Mouse (Mus musculus) neural tube, embryonic 14.5 days (tissue): ENCODE results near the gene Lrp2. TPM values are rescaled to one million over a fixed set of nuclear protein-coding genes. Genes with fewer than 3 reads are reported as not detected.

Experiments used
- ATAC-seq: fragments of 200-750 bp; cut with Nextera tagmentation; 2 replicates; pipeline ENCODE4 v1.8.0; 2017; ENCODE audit warnings: low read depth, mild to moderate bottlenecking, moderate TSS enrichment, moderate library complexity
- H3K27ac ChIP-seq: fragments of 300-500 bp; sonication (generic); 2 replicates; pipeline ENCODE4 v1.5.1; 2014; ENCODE audit warnings: low read depth, mild to moderate bottlenecking, control low read depth, low read length, moderate library complexity, mixed read lengths
- H3K27me3 ChIP-seq: fragments of 300-500 bp; sonication (generic); 2 replicates; pipeline ENCODE4 v1.6.1; 2014; ENCODE audit warnings: low read length; ENCODE audit not compliant: control insufficient read depth, insufficient read depth
- H3K36me3 ChIP-seq: fragments of 300-500 bp; sonication (generic); 2 replicates; pipeline ENCODE4 v1.6.1; 2014; ENCODE audit warnings: low read length, mixed read lengths; ENCODE audit not compliant: control insufficient read depth, insufficient read depth
- H3K4me1 ChIP-seq: fragments of 300-500 bp; sonication (generic); 2 replicates; pipeline ENCODE4 v1.6.1; 2014; ENCODE audit warnings: low read length; ENCODE audit not compliant: control insufficient read depth, insufficient read depth
- H3K4me2 ChIP-seq: fragments of 300-500 bp; sonication (generic); 2 replicates; pipeline ENCODE4 v1.6.1; 2014; ENCODE audit warnings: mild to moderate bottlenecking, low read depth, low read length, control low read depth
- H3K4me3 ChIP-seq: fragments of 300-500 bp; sonication (generic); 2 replicates; pipeline ENCODE4 v1.5.1; 2014; ENCODE audit warnings: low read depth, low read length, control low read depth, mixed read lengths
- H3K9ac ChIP-seq: fragments of 300-500 bp; sonication (generic); replicated peaks from 2 replicates; pipeline ENCODE4 v1.6.1; 2014; ENCODE audit warnings: low read depth, mild to moderate bottlenecking, control low read depth, low read length, mixed read lengths
- H3K9me3 ChIP-seq: fragments of 300-500 bp; sonication (generic); 2 replicates; pipeline ENCODE4 v1.6.1; 2016; ENCODE audit warnings: low read length; ENCODE audit not compliant: control insufficient read depth
- WGBS: fragments of 180-500 bp; shearing (Covaris S2); extraction: QIAGEN DNeasy Blood & Tissue Kit; methylation state at CpG from one replicate; pipeline ENCODE4 v1.1.7; 2014; 5-methylcytosine and 5-hydroxymethylcytosine counted together
- polyA plus RNA-seq: library from polyadenylated mRNA; unstranded; fragments of >200 nt; fragmentation: Nextera tagmentation; extraction: Ambion mirVana; gene quantifications from 2 replicates; pipeline ENCODE4 v1.2.1, GENCODE M21; 2014

Lrp2 gene
- polyA plus RNA-seq, 1 experiment from 2014 or later, result 1.8 TPM

- Histone ChIP-seq H3K4me2 (no peak overlapping the region), H3K9me3 (no peaks in the 10 kb centered on the region), H3K36me3 (no peaks in the 10 kb centered on the region), H3K27ac (no peak overlapping the region), H3K4me3 (no peak overlapping the region), H3K27me3 (no peaks in the 10 kb centered on the region), H3K4me1 (no peaks in the 10 kb centered on the region), H3K9ac (no peak overlapping the region)
- 91% methylated on average over 7 of the region's 7 CpGs for WGBS
- no peak for ATAC-seq
Measured at GRCm38 (mm10) chr2:69518307-69518706, 67.6 kb downstream of the Lrp2 start.

DNA sequence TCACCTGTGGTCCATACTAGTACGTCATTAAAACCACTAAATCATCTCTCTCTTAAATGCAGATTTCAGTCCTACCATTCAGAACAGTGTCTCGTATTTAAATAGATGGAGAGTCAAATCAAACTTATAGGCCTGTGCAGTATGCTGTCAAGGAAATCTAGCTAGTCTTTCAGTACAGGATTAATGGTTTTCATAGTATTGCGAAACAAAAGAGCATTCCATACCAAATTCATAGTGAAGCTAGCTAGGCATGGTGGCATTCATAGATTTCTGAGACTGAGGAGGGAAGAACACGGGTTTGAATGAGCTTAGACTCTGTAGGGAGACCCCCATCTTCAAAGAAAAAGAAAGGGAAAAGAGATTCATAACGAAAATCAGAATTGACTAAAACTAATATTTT, 74.1 kb downstream of the Lrp2 start:
- H3K9me3 ChIP-seq, result no peaks in the 10 kb centered on the region
- no peaks in the 10 kb centered on the region for H3K36me3 ChIP-seq
- no peak overlapping the region for H3K9ac ChIP-seq
- no peak for ATAC-seq
- H3K4me3 ChIP-seq, result no peak overlapping the region
- no peak overlapping the region for H3K4me2 ChIP-seq
- WGBS, result 92% methylated on average over 5 of the region's 5 CpGs
- no peak overlapping the region for H3K27ac ChIP-seq
- no peaks in the 10 kb centered on the region for H3K4me1 ChIP-seq
- H3K27me3 ChIP-seq, result no peaks in the 10 kb centered on the region

GRCm38 (mm10) chr2:69500357-69500756, 85.5 kb downstream of the Lrp2 start:
- Histone ChIP-seq H3K9ac (no peak overlapping the region), H3K36me3 (no peaks in the 10 kb centered on the region), H3K27ac (no peak overlapping the region), H3K4me3 (no peak overlapping the region), H3K4me1 (no peaks in the 10 kb centered on the region), H3K27me3 (no peaks in the 10 kb centered on the region), H3K4me2 (no peak overlapping the region), H3K9me3 (no peaks in the 10 kb centered on the region)
- 67% methylated on average over 9 of the region's 9 CpGs for WGBS
- ATAC-seq, result no peak

DNA sequence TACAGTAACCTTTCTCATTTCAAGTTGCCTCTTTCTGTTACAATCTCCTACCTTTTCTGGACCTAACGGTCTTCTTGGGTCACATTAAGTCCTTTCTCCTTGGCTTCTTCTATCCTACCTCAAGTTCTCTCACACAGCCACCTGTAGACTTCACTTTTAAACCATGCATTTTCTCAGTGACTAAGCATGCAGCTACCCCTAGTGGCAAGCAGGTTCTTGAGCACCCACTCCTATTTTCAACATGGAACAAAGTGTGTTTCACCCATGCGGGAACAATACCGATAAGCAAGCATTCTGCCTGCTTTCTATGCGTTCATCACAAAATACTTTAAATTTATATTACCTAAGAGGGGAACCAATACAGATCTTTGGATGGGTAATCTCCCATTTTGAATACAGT, 92.7 kb downstream of the Lrp2 start:
- Histone ChIP-seq H3K4me3 (no peak overlapping the region), H3K36me3 (no peaks in the 10 kb centered on the region), H3K4me1 (no peaks in the 10 kb centered on the region), H3K4me2 (no peak overlapping the region), H3K9ac (no peak overlapping the region), H3K27ac (no peak overlapping the region), H3K27me3 (no peaks in the 10 kb centered on the region), H3K9me3 (no peaks in the 10 kb centered on the region)
- 0 out of 2 replicates have a peak, but pooled peaks have one; percentile 41 for ATAC-seq
- 92% methylated on average over 4 of the region's 4 CpGs for WGBS

DNA sequence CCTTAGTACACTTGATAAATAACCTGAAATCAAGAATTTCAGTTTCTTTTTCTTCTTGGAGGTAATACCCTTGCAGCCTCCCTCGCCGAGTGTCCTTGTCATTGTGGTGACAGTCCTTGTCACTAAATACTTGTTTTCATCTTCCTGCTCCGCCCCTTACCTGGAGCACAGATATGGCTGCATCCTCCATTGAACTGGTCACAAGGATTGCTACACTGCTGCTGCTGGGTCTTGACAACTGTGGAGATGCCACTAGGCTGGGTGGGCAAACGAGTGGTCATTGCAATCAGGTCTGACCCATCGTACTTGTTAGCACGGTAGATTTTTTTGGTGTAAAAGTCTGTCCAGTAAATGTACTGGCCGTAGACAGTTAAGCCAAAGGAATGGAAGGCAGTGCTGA, 104.9 kb downstream of the Lrp2 start:
- H3K36me3 ChIP-seq, result no peaks in the 10 kb centered on the region
- no peak overlapping the region for H3K9ac ChIP-seq
- H3K4me3 ChIP-seq, result no peak overlapping the region
- 0 out of 2 replicates have a peak, but pooled peaks cover 2% of the 10 kb centered on the region for H3K4me1 ChIP-seq
- H3K4me2 ChIP-seq, result no peak overlapping the region
- H3K27ac ChIP-seq, result no peak overlapping the region
- H3K27me3 ChIP-seq, result no peaks in the 10 kb centered on the region
- no peaks in the 10 kb centered on the region for H3K9me3 ChIP-seq
- 95% methylated on average over 7 of the region's 7 CpGs for WGBS
- ATAC-seq, result no peak

DNA sequence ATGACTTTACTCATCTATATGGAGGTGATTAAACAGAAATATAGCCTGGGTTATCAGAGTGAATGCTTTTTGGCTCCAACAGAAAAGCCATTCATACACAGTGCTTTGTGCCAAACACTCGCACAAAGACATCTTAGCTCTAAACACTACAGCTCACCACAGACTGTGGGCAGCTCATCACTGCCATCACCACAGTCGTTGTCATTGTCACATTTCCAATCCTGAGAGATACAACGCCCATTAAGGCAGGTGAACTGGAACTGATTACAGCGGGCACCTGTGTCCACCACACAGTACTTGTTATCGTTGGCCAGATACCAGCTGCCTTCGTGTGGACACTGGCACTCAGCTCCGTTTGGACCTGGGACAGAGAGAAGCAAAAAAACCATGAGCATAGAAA, 106.0 kb downstream of the Lrp2 start:
- no peaks in the 10 kb centered on the region for H3K9me3 ChIP-seq
- H3K36me3 ChIP-seq, result no peaks in the 10 kb centered on the region
- H3K4me3 ChIP-seq, result no peak overlapping the region
- no peak overlapping the region for H3K9ac ChIP-seq
- no peaks in the 10 kb centered on the region for H3K27me3 ChIP-seq
- 73% methylated on average over 7 of the region's 7 CpGs for WGBS
- no peak overlapping the region for H3K27ac ChIP-seq
- H3K4me1 ChIP-seq, result 0 out of 2 replicates have a peak, but pooled peaks cover 2% of the 10 kb centered on the region
- peak; percentile 63; the same call in 1 of the 2 replicates for ATAC-seq
- H3K4me2 ChIP-seq, result no peak overlapping the region

DNA sequence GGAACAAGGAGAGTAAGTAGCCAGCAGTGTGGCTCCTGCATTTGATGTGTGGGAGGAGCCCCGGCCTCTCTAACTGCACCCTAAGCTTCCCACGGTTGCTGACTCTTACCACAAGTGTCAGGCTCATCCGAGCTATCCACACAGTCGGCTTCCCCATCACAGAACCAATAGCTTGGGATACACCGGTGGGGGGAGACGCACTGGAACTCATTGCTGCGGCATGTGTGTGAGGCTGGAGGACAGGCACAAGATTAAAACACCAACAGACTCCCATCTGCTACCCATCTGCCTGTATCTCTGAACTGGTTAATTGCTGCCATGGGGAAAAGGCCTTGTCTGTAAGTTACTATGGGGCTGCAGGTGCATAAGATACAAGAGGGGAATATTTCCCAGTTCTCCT, 109.0 kb downstream of the Lrp2 start:
- Histone ChIP-seq H3K9me3 (no peaks in the 10 kb centered on the region), H3K4me3 (no peak overlapping the region), H3K9ac (no peak overlapping the region), H3K4me2 (no peak overlapping the region), H3K4me1 (0 out of 2 replicates have a peak, but pooled peaks cover 2% of the 10 kb centered on the region), H3K27ac (no peak overlapping the region), H3K36me3 (no peaks in the 10 kb centered on the region), H3K27me3 (no peaks in the 10 kb centered on the region)
- 76% methylated on average over 7 of the region's 7 CpGs for WGBS
- no peak for ATAC-seq

GRCm38 (mm10) chr2:69475177-69475576, 110.7 kb downstream of the Lrp2 start:
- ATAC-seq, result no peak
- no peak overlapping the region for H3K9ac ChIP-seq
- H3K4me2 ChIP-seq, result no peak overlapping the region

GRCm38 (mm10) chr2:69471837-69472236, 114.0 kb downstream of the Lrp2 start:
- no peak overlapping the region for H3K4me3 ChIP-seq
- H3K4me2 ChIP-seq, result no peak overlapping the region
- no peaks in the 10 kb centered on the region for H3K9me3 ChIP-seq
- H3K27me3 ChIP-seq, result no peaks in the 10 kb centered on the region
- H3K27ac ChIP-seq, result no peak overlapping the region
- no peaks in the 10 kb centered on the region for H3K36me3 ChIP-seq
- no peaks in the 10 kb centered on the region for H3K4me1 ChIP-seq
- H3K9ac ChIP-seq, result no peak overlapping the region
- 97% methylated on average over 4 of the region's 4 CpGs for WGBS
- ATAC-seq, result no peak

More at GRCm38 (mm10) chr2:69475177-69475576, 110.7 kb downstream of the Lrp2 start:
- WGBS, result 89% methylated on average over 9 of the region's 9 CpGs
- Histone ChIP-seq H3K4me3 (no peak overlapping the region), H3K27me3 (no peaks in the 10 kb centered on the region), H3K27ac (no peak overlapping the region), H3K9me3 (no peaks in the 10 kb centered on the region), H3K4me1 (0 out of 2 replicates have a peak, but pooled peaks cover 2% of the 10 kb centered on the region), H3K36me3 (no peaks in the 10 kb centered on the region)
